Mouse (Mus musculus): ENCODE data around the gene Pin1rt1. TPM values are rescaled to one million over a fixed set of nuclear protein-coding genes. Genes with fewer than 3 reads are reported as not detected.

Pin1rt1 gene
- polyA plus RNA-seq, 1 experiment from 2014 or later: not detected

DNA sequence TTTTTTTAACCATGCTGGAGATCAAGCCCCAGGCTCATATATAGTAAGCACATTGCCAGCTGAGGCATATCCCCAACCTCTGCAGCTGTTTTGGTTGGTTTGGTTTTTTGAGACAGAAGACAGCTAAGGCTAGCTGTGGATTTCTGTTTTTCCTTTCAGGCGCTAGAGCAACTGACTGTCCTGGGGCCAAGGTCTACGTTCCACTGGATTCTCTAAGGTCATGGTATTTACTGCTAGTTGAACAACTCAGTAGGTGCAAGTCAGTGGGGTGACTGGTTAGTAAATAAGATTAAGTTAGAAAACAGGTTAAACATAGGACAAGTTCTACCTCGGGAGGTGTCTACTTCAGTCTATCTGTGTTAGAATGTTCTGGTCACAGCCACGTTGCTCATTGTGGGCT lies 31.4 kb downstream of the Pin1rt1 start:
- H3K9me3 ChIP-seq: no peaks in the 10 kb centered on the region
- no peak for ATAC-seq (ENCODE audit: low read depth)
- WGBS: 89% methylated on average over 4 of the region's 4 CpGs
- no peak overlapping the region for H3K4me2 ChIP-seq
- no peak overlapping the region for H3K9ac ChIP-seq
- no peaks in the 10 kb centered on the region for H3K27me3 ChIP-seq
- H3K4me1 ChIP-seq (replicated peaks): no peaks in the 10 kb centered on the region; the same call in 1 of the 2 replicates
- H3K27ac ChIP-seq (replicated peaks): no peak overlapping the region
- H3K4me3 ChIP-seq: no peak overlapping the region
- H3K36me3 ChIP-seq: peaks cover 47% of the 10 kb centered on the region

- Histone ChIP-seq H3K27me3 (no peaks in the 10 kb centered on the region), H3K9ac (no peak overlapping the region), H3K9me3 (no peaks in the 10 kb centered on the region), H3K27ac (replicated peaks) (no peak overlapping the region), H3K4me2 (no peak overlapping the region), H3K4me3 (no peak overlapping the region), H3K4me1 (replicated peaks) (no peaks in the 10 kb centered on the region), H3K36me3 (peaks cover 51% of the 10 kb centered on the region)
- ATAC-seq (ENCODE audit: low read depth): no peak
- 83% methylated on average over 3 of the region's 3 CpGs for WGBS
Measured at GRCm38 (mm10) chr2:104677326-104677725, 38.9 kb downstream of the Pin1rt1 start.

DNA sequence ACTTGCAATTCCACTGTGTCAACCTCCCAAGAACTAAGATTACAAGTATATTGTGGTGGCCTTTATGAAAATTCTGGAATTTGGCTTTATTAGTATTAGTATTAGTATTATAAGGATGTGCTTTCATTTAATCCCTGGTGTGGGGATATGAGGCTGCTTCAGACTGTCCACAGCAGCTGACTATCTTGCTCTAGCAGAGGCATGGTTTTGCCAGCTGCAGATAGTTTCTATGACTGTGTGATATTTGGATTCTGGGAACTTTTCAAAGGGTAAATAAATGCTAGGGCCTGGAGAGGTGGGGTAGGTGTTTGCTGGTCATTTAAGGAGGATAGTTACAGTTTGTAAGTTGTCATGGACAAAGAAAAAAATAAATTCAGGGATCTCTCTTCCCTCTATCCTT lies 44.5 kb downstream of the Pin1rt1 start:
- H3K4me1 ChIP-seq (replicated peaks): no peaks in the 10 kb centered on the region
- H3K36me3 ChIP-seq: peaks cover 32% of the 10 kb centered on the region
- no peak overlapping the region for H3K4me2 ChIP-seq
- ATAC-seq (ENCODE audit: low read depth): no peak
- no peak overlapping the region for H3K27ac ChIP-seq (replicated peaks)
- H3K27me3 ChIP-seq: no peaks in the 10 kb centered on the region
- no peak overlapping the region for H3K4me3 ChIP-seq
- no peak overlapping the region for H3K9ac ChIP-seq
- H3K9me3 ChIP-seq: no peaks in the 10 kb centered on the region

GRCm38 (mm10) chr2:104669122-104669804 lies 46.9 kb downstream of the Pin1rt1 start:
- Histone ChIP-seq H3K9ac (no peak overlapping the region), H3K36me3 (peaks cover 50% of the 10 kb centered on the region), H3K27ac (replicated peaks) (no peak overlapping the region), H3K4me2 (no peak overlapping the region), H3K4me1 (replicated peaks) (no peaks in the 10 kb centered on the region), H3K9me3 (no peaks in the 10 kb centered on the region), H3K4me3 (no peak overlapping the region), H3K27me3 (no peaks in the 10 kb centered on the region)
- 91% methylated on average over 6 of the region's 6 CpGs for WGBS
- ATAC-seq (ENCODE audit: low read depth): no peak

Other genes with a start within 250 kb of the Pin1rt1 start
- gene Hipk3, start 221.9 kb downstream of the Pin1rt1 start, polyA plus RNA-seq (2015; fragmentation: Nextera tagmentation; extraction: Ambion mirVana): 7.6 and 9.3 TPM in 2 replicates
- gene Cstf3, start 125.9 kb downstream of the Pin1rt1 start, polyA plus RNA-seq (2015; fragmentation: Nextera tagmentation; extraction: Ambion mirVana): 97.2 and 108 TPM in 2 replicates
- gene Tcp11l1, start 4.2 kb downstream of the Pin1rt1 start, polyA plus RNA-seq (2015; fragmentation: Nextera tagmentation; extraction: Ambion mirVana): 65.0 and 68.4 TPM in 2 replicates
- gene Depdc7, start 26.5 kb upstream of the Pin1rt1 start, polyA plus RNA-seq (2015; fragmentation: Nextera tagmentation; extraction: Ambion mirVana): 1.6 and 2.5 TPM in 2 replicates
- gene Qser1, start 100.4 kb upstream of the Pin1rt1 start, polyA plus RNA-seq (2015; fragmentation: Nextera tagmentation; extraction: Ambion mirVana): 7.1 and 7.6 TPM in 2 replicates
- 0.36 and 0.45 TPM in 2 replicates for gene Prrg4, start 133.5 kb upstream of the Pin1rt1 start, polyA plus RNA-seq (2015; fragmentation: Nextera tagmentation; extraction: Ambion mirVana)
- gene Ccdc73, start 151.4 kb upstream of the Pin1rt1 start, polyA plus RNA-seq (2015; fragmentation: Nextera tagmentation; extraction: Ambion mirVana): 3.6 and 7.8 TPM in 2 replicates